Mouse (Mus musculus): ENCODE measurements around the gene Nipa1. TPM values are rescaled to one million over a fixed set of nuclear protein-coding genes. Genes with fewer than 3 reads are reported as not detected.

Gene Nipa1
- polyA plus RNA-seq, 1 experiment from 2014 or later: 10.0 TPM

DNA sequence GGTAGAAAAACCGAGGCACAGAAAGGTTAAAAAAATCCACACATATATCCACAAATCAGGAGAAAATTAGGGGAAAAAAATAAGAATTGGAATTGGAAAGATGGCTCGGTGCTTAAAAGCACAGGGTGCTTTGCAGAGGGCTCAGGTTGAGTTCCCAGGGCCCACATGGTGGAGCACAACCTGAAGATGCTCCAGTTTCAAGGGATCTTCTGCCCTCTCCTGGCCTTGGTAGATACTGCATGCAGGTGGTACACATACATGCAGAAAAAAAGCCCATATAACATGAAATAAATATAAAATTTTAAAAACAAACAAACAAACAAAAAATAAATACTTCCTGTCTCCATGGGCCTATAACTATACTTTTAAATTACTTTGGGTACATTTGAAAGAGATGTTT is 45.3 kb downstream of the Nipa1 start:
- Histone ChIP-seq H3K9me3 (ENCODE audit: low read length) (no peaks in the 10 kb centered on the region), H3K9ac (replicated peaks; ENCODE audit: low read depth) (no peak overlapping the region), H3K36me3 (ENCODE audit: insufficient read depth, low read length) (no peaks in the 10 kb centered on the region), H3K4me1 (ENCODE audit: insufficient read depth, low read depth, low read length) (no peaks in the 10 kb centered on the region), H3K27ac (ENCODE audit: low read length) (no peak overlapping the region), H3K4me2 (replicated peaks; ENCODE audit: low read depth, low read length) (no peak overlapping the region), H3K4me3 (ENCODE audit: low read depth, low read length) (no peak overlapping the region), H3K27me3 (replicated peaks; ENCODE audit: insufficient read depth, low read length) (no peaks in the 10 kb centered on the region)
- no peak for DNase-seq (ENCODE audit: low spot score)
- TF ChIP-seq CTCF (IDR thresholded peaks at IDR 0.05): peak; percentile 27; the same call in 1 of the 2 replicates
- no peak for TF ChIP-seq EP300 (IDR thresholded peaks at IDR 0.05)
- no peak for ATAC-seq
- WGBS: 96% methylated on average over 2 of the region's 2 CpGs

- Histone ChIP-seq H3K9me3 (ENCODE audit: low read length) (no peaks in the 10 kb centered on the region), H3K36me3 (ENCODE audit: insufficient read depth, low read length) (no peaks in the 10 kb centered on the region), H3K27ac (ENCODE audit: low read length) (no peak overlapping the region), H3K9ac (replicated peaks; ENCODE audit: low read depth) (no peak overlapping the region), H3K4me3 (ENCODE audit: low read depth, low read length) (no peak overlapping the region), H3K4me1 (ENCODE audit: insufficient read depth, low read depth, low read length) (no peaks in the 10 kb centered on the region), H3K4me2 (replicated peaks; ENCODE audit: low read depth, low read length) (no peak overlapping the region), H3K27me3 (replicated peaks; ENCODE audit: insufficient read depth, low read length) (no peaks in the 10 kb centered on the region)
- no peak for ATAC-seq
- DNase-seq (ENCODE audit: low spot score): no peak
- no peak for TF ChIP-seq CTCF (IDR thresholded peaks at IDR 0.05)
- WGBS: 65% methylated on average over 1 of the region's 1 CpGs
Observed at GRCm38 (mm10) chr7:55969415-55969814, 50.3 kb downstream of the Nipa1 start.

DNA sequence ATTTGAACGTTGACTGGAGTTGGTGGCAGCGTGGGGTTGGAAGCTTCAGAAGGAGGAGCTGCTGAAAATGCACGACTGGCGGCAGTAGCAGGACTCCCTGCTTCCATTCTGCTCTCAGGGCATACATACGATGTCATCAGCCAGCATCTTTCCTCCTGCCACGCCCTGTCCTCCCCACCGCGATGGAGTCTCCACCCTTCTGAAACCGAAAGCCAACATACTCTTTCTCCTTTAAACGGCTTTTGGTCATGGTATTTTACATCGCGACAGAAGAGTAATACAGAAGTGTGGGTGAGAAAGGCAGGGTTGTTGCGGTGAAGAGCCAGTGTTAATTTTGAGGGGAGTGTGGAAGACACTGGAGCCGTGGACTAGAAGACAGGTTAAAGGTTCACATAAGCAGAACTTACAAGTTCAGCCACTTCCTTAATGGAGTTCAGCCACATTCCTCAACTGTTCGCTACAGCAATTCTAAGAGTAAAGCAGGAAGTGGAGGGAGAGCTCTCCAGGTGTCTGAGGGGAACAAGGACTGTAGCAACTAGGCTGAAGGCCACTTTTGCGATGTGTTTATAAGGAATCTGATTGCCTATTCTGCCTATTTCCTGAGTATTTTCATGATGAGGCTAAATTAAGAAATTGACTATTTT is 51.4 kb downstream of the Nipa1 start:
- no peaks in the 10 kb centered on the region for H3K27me3 ChIP-seq (replicated peaks; ENCODE audit: insufficient read depth, low read length)
- H3K36me3 ChIP-seq (ENCODE audit: insufficient read depth, low read length): no peaks in the 10 kb centered on the region
- peak overlapping the region; percentile 78 for H3K27ac ChIP-seq (ENCODE audit: low read length)
- no peaks in the 10 kb centered on the region for H3K4me1 ChIP-seq (ENCODE audit: insufficient read depth, low read depth, low read length)
- 22% methylated on average over 16 of the region's 16 CpGs for WGBS
- DNase-seq (ENCODE audit: low spot score) (peak; percentile 76), ATAC-seq (peak; percentile 91)
- peak overlapping the region; percentile 24; the same call in 1 of the 2 replicates for H3K9ac ChIP-seq (replicated peaks; ENCODE audit: low read depth)
- peak overlapping the region; percentile 48 for H3K4me2 ChIP-seq (replicated peaks; ENCODE audit: low read depth, low read length)
- no peaks in the 10 kb centered on the region for H3K9me3 ChIP-seq (ENCODE audit: low read length)
- TF ChIP-seq EP300 (IDR thresholded peaks at IDR 0.05) (no peak), CTCF (IDR thresholded peaks at IDR 0.05) (no peak)
- peak overlapping the region; percentile 37 for H3K4me3 ChIP-seq (ENCODE audit: low read depth, low read length)

- Histone ChIP-seq H3K27me3 (replicated peaks; ENCODE audit: insufficient read depth, low read length) (no peaks in the 10 kb centered on the region), H3K9ac (replicated peaks; ENCODE audit: low read depth) (no peak overlapping the region), H3K4me2 (replicated peaks; ENCODE audit: low read depth, low read length) (no peak overlapping the region), H3K27ac (ENCODE audit: low read length) (no peak overlapping the region), H3K4me1 (ENCODE audit: insufficient read depth, low read depth, low read length) (no peaks in the 10 kb centered on the region), H3K4me3 (ENCODE audit: low read depth, low read length) (no peak overlapping the region), H3K9me3 (ENCODE audit: low read length) (no peaks in the 10 kb centered on the region), H3K36me3 (ENCODE audit: insufficient read depth, low read length) (no peaks in the 10 kb centered on the region)
- ATAC-seq (no peak), DNase-seq (ENCODE audit: low spot score) (no peak)
- TF ChIP-seq CTCF (IDR thresholded peaks at IDR 0.05) (no peak), EP300 (IDR thresholded peaks at IDR 0.05) (no peak)
- 44% methylated on average over 3 of the region's 3 CpGs for WGBS
Observed at GRCm38 (mm10) chr7:55966866-55967460, 52.8 kb downstream of the Nipa1 start.

- no peaks in the 10 kb centered on the region for H3K9me3 ChIP-seq (ENCODE audit: low read length)
- DNase-seq (ENCODE audit: low spot score) (peak; percentile 96), ATAC-seq (peak; percentile 99)
- peak within 1 kb of the TSS; percentile 56 for H3K4me2 ChIP-seq (replicated peaks; ENCODE audit: low read depth, low read length)
- H3K9ac ChIP-seq (replicated peaks; ENCODE audit: low read depth): peak within 1 kb of the TSS; percentile 90
- WGBS: under 1% methylated on average over 69 of the region's 70 CpGs
- TF ChIP-seq EP300 (IDR thresholded peaks at IDR 0.05) (no peak), CTCF (IDR thresholded peaks at IDR 0.05) (0 out of 2 replicates have a peak, but pooled peaks have one; percentile 5)
- H3K36me3 ChIP-seq (ENCODE audit: insufficient read depth, low read length): no peaks in the 10 kb centered on the region
- no peaks in the 10 kb centered on the region; the same call in 1 of the 2 replicates for H3K4me1 ChIP-seq (ENCODE audit: insufficient read depth, low read depth, low read length)
- H3K27ac ChIP-seq (ENCODE audit: low read length): peak within 1 kb of the TSS; percentile 96
- H3K4me3 ChIP-seq (ENCODE audit: low read depth, low read length): peak within 1 kb of the TSS; percentile 92
- H3K27me3 ChIP-seq (replicated peaks; ENCODE audit: insufficient read depth, low read length): no peaks in the 10 kb centered on the region
Observed at GRCm38 (mm10) chr7:55962004-55962908, 57.5 kb downstream of the Nipa1 start, which contains the start of gene Nipa2. TSS of gene Nipa2 (minus strand) at chr7:55962476.

DNA sequence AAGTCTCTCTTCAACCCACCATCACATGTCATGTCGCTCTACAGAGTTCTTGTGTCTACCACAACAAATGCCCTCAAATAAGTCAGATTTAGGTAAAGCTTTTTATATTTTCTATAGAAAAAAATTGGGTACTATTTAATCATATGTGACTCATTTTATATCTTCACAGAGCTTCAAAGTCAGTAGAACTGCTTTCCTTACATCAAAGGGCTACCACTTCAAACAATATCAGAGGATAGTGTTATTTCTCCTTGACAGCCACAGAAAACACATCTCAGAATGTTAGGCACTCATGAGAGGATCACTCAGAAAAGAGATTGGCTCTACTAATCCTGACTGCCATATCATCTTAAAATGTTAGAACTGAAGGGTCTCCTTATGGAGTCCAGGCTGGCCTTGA is 59.2 kb downstream of the Nipa1 start:
- no peaks in the 10 kb centered on the region for H3K9me3 ChIP-seq (ENCODE audit: low read length)
- WGBS: 98% methylated on average over 1 of the region's 1 CpGs
- H3K36me3 ChIP-seq (ENCODE audit: insufficient read depth, low read length): no peaks in the 10 kb centered on the region
- no peak overlapping the region for H3K4me2 ChIP-seq (replicated peaks; ENCODE audit: low read depth, low read length)
- DNase-seq (ENCODE audit: low spot score) (no peak), ATAC-seq (no peak)
- no peaks in the 10 kb centered on the region for H3K27me3 ChIP-seq (replicated peaks; ENCODE audit: insufficient read depth, low read length)
- no peak overlapping the region for H3K9ac ChIP-seq (replicated peaks; ENCODE audit: low read depth)
- H3K4me3 ChIP-seq (ENCODE audit: low read depth, low read length): no peak overlapping the region
- no peaks in the 10 kb centered on the region; the same call in 1 of the 2 replicates for H3K4me1 ChIP-seq (ENCODE audit: insufficient read depth, low read depth, low read length)
- TF ChIP-seq CTCF (IDR thresholded peaks at IDR 0.05) (no peak), EP300 (IDR thresholded peaks at IDR 0.05) (no peak)
- H3K27ac ChIP-seq (ENCODE audit: low read length): no peak overlapping the region
